In genomic region chr5:130267316-130267715, GRCm38 (mm10) we compare ENCODE assay signal across 9 mouse cellular contexts. TPM values are rescaled to one million over a fixed set of nuclear protein-coding genes. Genes with fewer than 3 reads are reported as not detected.
DNase-seq lines count a peak whose midpoint lies in the region; ATAC-seq and TF ChIP-seq lines count a peak whose summit lies in the region.
"Had no signal": no experiment of that assay in that cellular context is flagged by ENCODE, and none has a peak within 500 bp of the region (broad histone marks: within the 10 kb centered on the region; RNA-seq: fewer than 3 reads in every experiment).

No protein-coding gene starts in this region.

- H3K9me3 ChIP-seq in forebrain, postnatal 0 days (ENCODE audit: low read length): no peaks in the 10 kb centered on the region
- no peaks in the 10 kb centered on the region; the same call in 1 of the 2 replicates for H3K9me3 ChIP-seq in forebrain, embryonic 10.5 days
- no peaks in the 10 kb centered on the region for H3K9me3 ChIP-seq in embryonic facial prominence, embryonic 10.5 days
- H3K9me3 ChIP-seq in midbrain, embryonic 11.5 days (ENCODE audit: control insufficient read depth, low read length): no peaks in the 10 kb centered on the region
- H3K9me3 ChIP-seq: neural tube, embryonic 13.5 days had no signal

- H3K4me3 ChIP-seq in forebrain, postnatal 0 days (ENCODE audit: low read depth, low read length): no peak overlapping the region
- no peak overlapping the region for H3K4me3 ChIP-seq in forebrain, embryonic 10.5 days
- no peak overlapping the region for H3K4me3 ChIP-seq in spleen, adult 2 months (ENCODE audit: extremely low read depth, insufficient read depth, insufficient read length)
- H3K4me3 ChIP-seq in embryonic facial prominence, embryonic 10.5 days: no peak overlapping the region
- H3K4me3 ChIP-seq in midbrain, embryonic 11.5 days (ENCODE audit: low read depth, low read length): no peak overlapping the region
- H3K4me3 ChIP-seq: neural tube, embryonic 13.5 days had no signal

- H3K36me3 ChIP-seq in forebrain, postnatal 0 days (ENCODE audit: insufficient read depth): peaks cover 40% of the 10 kb centered on the region
- H3K36me3 ChIP-seq in forebrain, embryonic 10.5 days (replicated peaks): peaks cover 98% of the 10 kb centered on the region
- H3K36me3 ChIP-seq in spleen, adult 2 months (ENCODE audit: control insufficient read depth, insufficient read depth, low read length): peaks cover 25% of the 10 kb centered on the region
- H3K36me3 ChIP-seq in embryonic facial prominence, embryonic 10.5 days (replicated peaks): peaks cover 97% of the 10 kb centered on the region
- H3K36me3 ChIP-seq in midbrain, embryonic 11.5 days (ENCODE audit: control insufficient read depth, insufficient read depth, low read length): peaks cover 12% of the 10 kb centered on the region

- no peak overlapping the region for H3K9ac ChIP-seq in forebrain, postnatal 0 days
- H3K9ac ChIP-seq in midbrain, embryonic 11.5 days (ENCODE audit: low read length): no peak overlapping the region
- H3K9ac ChIP-seq: neural tube, embryonic 13.5 days had no signal

- TF ChIP-seq CTCF in forebrain, postnatal 0 days (IDR thresholded peaks at IDR 0.05; ENCODE audit: low read depth): peak; percentile 64
- TF ChIP-seq CTCF in spleen, adult 2 months (IDR thresholded peaks at IDR 0.05; ENCODE audit: extremely low read depth, insufficient read depth, insufficient read length, insufficient replicate concordance): peak; percentile 31; the same call in 1 of the 2 replicates

- no peaks in the 10 kb centered on the region for H3K27me3 ChIP-seq in forebrain, postnatal 0 days (ENCODE audit: insufficient read depth, low read length)
- H3K27me3 ChIP-seq in forebrain, embryonic 10.5 days (ENCODE audit: poor library complexity, severe bottlenecking): no peaks in the 10 kb centered on the region
- no peaks in the 10 kb centered on the region for H3K27me3 ChIP-seq in spleen, adult 2 months (ENCODE audit: control insufficient read depth, insufficient read depth, low read length)
- H3K27me3 ChIP-seq in embryonic facial prominence, embryonic 10.5 days (replicated peaks; ENCODE audit: low read depth, poor library complexity, severe bottlenecking): no peaks in the 10 kb centered on the region
- no peaks in the 10 kb centered on the region for H3K27me3 ChIP-seq in midbrain, embryonic 11.5 days (ENCODE audit: control insufficient read depth, insufficient read depth, low read length)
- H3K27me3 ChIP-seq: neural tube, embryonic 13.5 days had no signal

- H3K4me2 ChIP-seq in forebrain, postnatal 0 days (ENCODE audit: low read depth): no peak overlapping the region
- H3K4me2 ChIP-seq in midbrain, embryonic 11.5 days: no peak overlapping the region
- H3K4me2 ChIP-seq: neural tube, embryonic 13.5 days had no signal

- DNase-seq in forebrain, postnatal 0 days: no peak
- DNase-seq in forebrain, embryonic 10.5 days (ENCODE audit: extremely low spot score, low spot score): no peak
- no peak for DNase-seq in spleen, adult 2 months (ENCODE audit: low read depth in 1 of 2, low spot score in 2 of 2)
- no peak for DNase-seq in spleen, postnatal 14 days (ENCODE audit: low spot score in 2 of 2)
- DNase-seq in embryonic facial prominence, embryonic 10.5 days (ENCODE audit: low spot score): peak; percentile 17
- peak; percentile 49 for DNase-seq in retina, embryonic 14.5 days (ENCODE audit: low spot score)
- DNase-seq in midbrain, embryonic 11.5 days (ENCODE audit: low spot score, missing footprints): no peak
- DNase-seq in frontal cortex, postnatal 14 days (ENCODE audit: low spot score in 2 of 2): no peak

- no peaks in the 10 kb centered on the region for H3K4me1 ChIP-seq in forebrain, postnatal 0 days (ENCODE audit: insufficient read depth)
- no peaks in the 10 kb centered on the region for H3K4me1 ChIP-seq in forebrain, embryonic 10.5 days
- H3K4me1 ChIP-seq in spleen, adult 2 months (ENCODE audit: control insufficient read depth, insufficient read depth, insufficient read length): no peaks in the 10 kb centered on the region
- H3K4me1 ChIP-seq in embryonic facial prominence, embryonic 10.5 days: no peaks in the 10 kb centered on the region
- H3K4me1 ChIP-seq in midbrain, embryonic 11.5 days (ENCODE audit: control insufficient read depth, insufficient read depth, low read length): no peaks in the 10 kb centered on the region
- H3K4me1 ChIP-seq: neural tube, embryonic 13.5 days had no signal

- TF ChIP-seq POLR2A in spleen, adult 2 months (IDR thresholded peaks at IDR 0.05; ENCODE audit: low read depth, low read length): no peak

- no peak for ATAC-seq in forebrain, postnatal 0 days
- ATAC-seq in midbrain, embryonic 11.5 days (ENCODE audit: low FRiP score): no peak

- no peak overlapping the region for H3K27ac ChIP-seq in forebrain, postnatal 0 days (ENCODE audit: low read depth, low read length)
- H3K27ac ChIP-seq in forebrain, embryonic 10.5 days: no peak overlapping the region
- no peak overlapping the region for H3K27ac ChIP-seq in spleen, adult 2 months (ENCODE audit: insufficient read depth, low read length)
- no peak overlapping the region for H3K27ac ChIP-seq in embryonic facial prominence, embryonic 10.5 days (replicated peaks)
- no peak overlapping the region for H3K27ac ChIP-seq in midbrain, embryonic 11.5 days (ENCODE audit: low read depth, low read length)
- H3K27ac ChIP-seq: neural tube, embryonic 13.5 days had no signal

- 90% methylated on average over 1 of the region's 1 CpGs for WGBS in forebrain, postnatal 0 days
- WGBS in forebrain, embryonic 10.5 days: 91% methylated on average over 1 of the region's 1 CpGs
- 92% methylated on average over 1 of the region's 1 CpGs for WGBS in spleen, adult 2 months
- WGBS in embryonic facial prominence, embryonic 10.5 days: 93% methylated on average over 1 of the region's 1 CpGs
- WGBS in midbrain, embryonic 11.5 days: 88% methylated on average over 1 of the region's 1 CpGs

RNA-seq across cellular contexts. Expression of gene Tyw1, which starts 11.9 kb away (rescaled TPM):
- 18.0 and 19.8 TPM in 2 replicates for total RNA-seq in forebrain, postnatal 0 days (2014; rRNA removed)
- 17.8 and 18.5 TPM in 2 replicates for polyA plus RNA-seq in forebrain, postnatal 0 days (2015; fragmentation: Nextera tagmentation; extraction: Ambion mirVana)
- polyA plus RNA-seq in forebrain, embryonic 10.5 days (2016; fragmentation: Nextera tagmentation; extraction: Ambion mirVana): 32.2 and 32.5 TPM in 2 replicates
- 7.9 and 9.0 TPM in 2 replicates for polyA plus RNA-seq in spleen, adult 2 months (2012; rRNA removed)
- 32.8 and 33.2 TPM in 2 replicates for polyA plus RNA-seq in embryonic facial prominence, embryonic 10.5 days (2016; fragmentation: Nextera tagmentation; extraction: Ambion mirVana)
- polyA plus RNA-seq in midbrain, embryonic 11.5 days (2014; fragmentation: Nextera tagmentation; extraction: Ambion mirVana): 30.4 and 32.1 TPM in 2 replicates

RNA-seq across cellular contexts. Expression of gene Sbds, which starts 12.0 kb away (rescaled TPM):
- 27.2 and 27.8 TPM in 2 replicates for total RNA-seq in forebrain, postnatal 0 days (2014; rRNA removed)
- 43.7 and 45.2 TPM in 2 replicates for polyA plus RNA-seq in forebrain, postnatal 0 days (2015; fragmentation: Nextera tagmentation; extraction: Ambion mirVana)
- polyA plus RNA-seq in forebrain, embryonic 10.5 days (2016; fragmentation: Nextera tagmentation; extraction: Ambion mirVana): 69.5 and 76.7 TPM in 2 replicates
- 16.9 and 18.7 TPM in 2 replicates for polyA plus RNA-seq in spleen, adult 2 months (2012; rRNA removed)
- 69.9 and 75.6 TPM in 2 replicates for polyA plus RNA-seq in embryonic facial prominence, embryonic 10.5 days (2016; fragmentation: Nextera tagmentation; extraction: Ambion mirVana)
- polyA plus RNA-seq in midbrain, embryonic 11.5 days (2014; fragmentation: Nextera tagmentation; extraction: Ambion mirVana): 66.3 and 72.2 TPM in 2 replicates

RNA-seq across cellular contexts. Expression of gene Tmem248, which starts 50.4 kb away (rescaled TPM):
- total RNA-seq in forebrain, postnatal 0 days (2014; rRNA removed): 29.8 and 45.8 TPM in 2 replicates
- polyA plus RNA-seq in forebrain, postnatal 0 days (2015; fragmentation: Nextera tagmentation; extraction: Ambion mirVana): 20.6 and 29.1 TPM in 2 replicates
- polyA plus RNA-seq in forebrain, embryonic 10.5 days (2016; fragmentation: Nextera tagmentation; extraction: Ambion mirVana): 35.8 and 39.2 TPM in 2 replicates
- 18.6 and 26.9 TPM in 2 replicates for polyA plus RNA-seq in spleen, adult 2 months (2012; rRNA removed)
- polyA plus RNA-seq in embryonic facial prominence, embryonic 10.5 days (2016; fragmentation: Nextera tagmentation; extraction: Ambion mirVana): 37.7 and 39.1 TPM in 2 replicates
- 30.3 and 35.7 TPM in 2 replicates for polyA plus RNA-seq in midbrain, embryonic 11.5 days (2014; fragmentation: Nextera tagmentation; extraction: Ambion mirVana)

Comparison
In these comparisons a context has a peak if more than half of its experiments do, and no peak if none do; other contexts are left out.
1. DNase-seq: peak in embryonic facial prominence, embryonic 10.5 days (single experiment) and retina, embryonic 14.5 days (single experiment); none in forebrain, postnatal 0 days (single experiment), forebrain, embryonic 10.5 days (single experiment), spleen, adult 2 months (0 of 2), spleen, postnatal 14 days (0 of 2), midbrain, embryonic 11.5 days (single experiment) and frontal cortex, postnatal 14 days (0 of 2).